13 mouse cellular contexts compared by ENCODE assay signal in genomic region chr10:68229640-68230565, GRCm38 (mm10). TPM values are rescaled to one million over a fixed set of nuclear protein-coding genes. Genes with fewer than 3 reads are reported as not detected.
DNase-seq lines count a peak whose midpoint lies in the region; ATAC-seq and TF ChIP-seq lines count a peak whose summit lies in the region.
"Had no signal": no experiment of that assay in that cellular context is flagged by ENCODE, and none has a peak within 500 bp of the region (broad histone marks: within the 10 kb centered on the region; RNA-seq: fewer than 3 reads in every experiment).

No protein-coding gene starts in this region.

- no peak overlapping the region for H3K4me2 ChIP-seq in kidney, postnatal 0 days (ENCODE audit: low read length)
- H3K4me2 ChIP-seq: embryonic facial prominence, embryonic 15.5 days; forebrain, embryonic 15.5 days; limb, embryonic 12.5 days had no signal

- peak; percentile 53 for DNase-seq in kidney, adult 18-20 months
- no peak for DNase-seq in kidney, postnatal 4 days
- peak; percentile 86 for DNase-seq in ZHBTc4 (ENCODE audit: low read depth, low spot score)
- no peak for DNase-seq in kidney, postnatal 0 days (ENCODE audit: low spot score)
- DNase-seq in limb, embryonic 10.5 days (ENCODE audit: low spot score) = no peak
- DNase-seq in hindbrain, embryonic 10.5 days (ENCODE audit: low spot score) = no peak
- no peak for DNase-seq in left cerebral cortex, postnatal 4 days
- DNase-seq: gastrocnemius, postnatal 14 days had no signal

- no peak for TF ChIP-seq POLR2A in ES-Bruce4 (IDR thresholded peaks at IDR 0.05; ENCODE audit: insufficient read depth, low read length)

- H3K9ac ChIP-seq in ES-Bruce4 (ENCODE audit: low read depth, poor library complexity, severe bottlenecking) = no peak overlapping the region
- no peak overlapping the region for H3K9ac ChIP-seq in kidney, postnatal 0 days (ENCODE audit: low read depth, low read length)
- H3K9ac ChIP-seq: embryonic facial prominence, embryonic 15.5 days; forebrain, embryonic 15.5 days; limb, embryonic 12.5 days had no signal

- no peaks in the 10 kb centered on the region for H3K27me3 ChIP-seq in ES-Bruce4 (ENCODE audit: control insufficient read depth, insufficient read depth, low read length, poor library complexity, severe bottlenecking)
- H3K27me3 ChIP-seq in kidney, postnatal 0 days (ENCODE audit: insufficient read depth, low read length) = no peaks in the 10 kb centered on the region
- no peaks in the 10 kb centered on the region for H3K27me3 ChIP-seq in limb, embryonic 10.5 days (ENCODE audit: low read depth, poor library complexity, severe bottlenecking)
- no peaks in the 10 kb centered on the region for H3K27me3 ChIP-seq in hindbrain, embryonic 10.5 days (ENCODE audit: insufficient read depth, poor library complexity, severe bottlenecking)
- H3K27me3 ChIP-seq: embryonic facial prominence, embryonic 15.5 days; forebrain, embryonic 15.5 days; limb, embryonic 12.5 days had no signal

- H3K36me3 ChIP-seq in ES-Bruce4 (ENCODE audit: control insufficient read depth, insufficient read depth, low read length, poor library complexity, severe bottlenecking) = no peaks in the 10 kb centered on the region
- H3K36me3 ChIP-seq in kidney, postnatal 0 days (ENCODE audit: insufficient read depth, low read length) = 0 out of 2 replicates have a peak, but pooled peaks cover 11% of the 10 kb centered on the region
- peaks cover 62% of the 10 kb centered on the region for H3K36me3 ChIP-seq in limb, embryonic 10.5 days
- H3K36me3 ChIP-seq in hindbrain, embryonic 10.5 days = peaks cover 18% of the 10 kb centered on the region

- ATAC-seq in kidney, postnatal 0 days (replicated peaks; ENCODE audit: low FRiP score, low read depth) = 0 out of 2 replicates have a peak, but pooled peaks have one; percentile 57
- ATAC-seq: forebrain, embryonic 15.5 days had no signal

- TF ChIP-seq EP300 in ES-Bruce4 (IDR thresholded peaks at IDR 0.05; ENCODE audit: insufficient read depth, low read depth, low read length) = 0 out of 2 replicates have a peak, but pooled peaks have one; percentile 27

- H3K27ac ChIP-seq in ES-Bruce4 (ENCODE audit: insufficient read depth, low read length) = peak overlapping the region; percentile 58
- H3K27ac ChIP-seq in kidney, postnatal 0 days = peak overlapping the region; percentile 81
- no peak overlapping the region for H3K27ac ChIP-seq in limb, embryonic 10.5 days
- H3K27ac ChIP-seq in hindbrain, embryonic 10.5 days = no peak overlapping the region
- H3K27ac ChIP-seq: embryonic facial prominence, embryonic 15.5 days; forebrain, embryonic 15.5 days; layer of hippocampus, adult 2 months; limb, embryonic 12.5 days had no signal

- no peaks in the 10 kb centered on the region for H3K9me3 ChIP-seq in ES-Bruce4 (replicated peaks; ENCODE audit: control insufficient read depth, insufficient read depth, low read length, poor library complexity, severe bottlenecking)
- no peaks in the 10 kb centered on the region for H3K9me3 ChIP-seq in kidney, postnatal 0 days (replicated peaks; ENCODE audit: low read length)
- no peaks in the 10 kb centered on the region for H3K9me3 ChIP-seq in limb, embryonic 10.5 days (replicated peaks)
- H3K9me3 ChIP-seq in hindbrain, embryonic 10.5 days = no peaks in the 10 kb centered on the region
- H3K9me3 ChIP-seq: embryonic facial prominence, embryonic 15.5 days; forebrain, embryonic 15.5 days; limb, embryonic 12.5 days had no signal

- peaks cover 3% of the 10 kb centered on the region for H3K4me1 ChIP-seq in ES-Bruce4 (ENCODE audit: control insufficient read depth, insufficient read depth, low read length)
- H3K4me1 ChIP-seq in kidney, postnatal 0 days (replicated peaks; ENCODE audit: insufficient read depth, low read length) = peaks cover 5% of the 10 kb centered on the region; the same call in 1 of the 2 replicates
- peaks cover 16% of the 10 kb centered on the region for H3K4me1 ChIP-seq in limb, embryonic 10.5 days
- no peaks in the 10 kb centered on the region; the same call in 1 of the 2 replicates for H3K4me1 ChIP-seq in hindbrain, embryonic 10.5 days (replicated peaks)
- H3K4me1 ChIP-seq: forebrain, embryonic 15.5 days had no signal

- no peak overlapping the region for H3K4me3 ChIP-seq in ES-Bruce4 (ENCODE audit: low read depth, low read length)
- H3K4me3 ChIP-seq in kidney, postnatal 0 days (replicated peaks; ENCODE audit: low read depth, low read length) = no peak overlapping the region
- H3K4me3 ChIP-seq in limb, embryonic 10.5 days = no peak overlapping the region
- H3K4me3 ChIP-seq in hindbrain, embryonic 10.5 days = no peak overlapping the region
- H3K4me3 ChIP-seq: embryonic facial prominence, embryonic 15.5 days; forebrain, embryonic 15.5 days; layer of hippocampus, adult 2 months; limb, embryonic 12.5 days had no signal

- intact Hi-C loops in left cerebral cortex, postnatal 4 days (cut with DNase I) = no loop called here

- no peak for TF ChIP-seq CTCF in ES-Bruce4 (IDR thresholded peaks at IDR 0.05; ENCODE audit: low read depth, low read length)
- no peak for TF ChIP-seq CTCF in kidney, postnatal 0 days (IDR thresholded peaks at IDR 0.05; ENCODE audit: low read depth)

- WGBS in kidney, postnatal 0 days = 63% methylated on average over 22 of the region's 22 CpGs
- whole genome bisulfite sequencing in limb, embryonic 10.5 days = 65% methylated on average over 22 of the region's 22 CpGs
- WGBS in hindbrain, embryonic 10.5 days = 73% methylated on average over 22 of the region's 22 CpGs

RNA-seq across cellular contexts. Expression of gene Arid5b, which starts 48.6 kb away (rescaled TPM):
- 47.9 and 48.3 TPM in 2 replicates for polyA plus RNA-seq in ES-Bruce4 (2011; ENCODE audit: insufficient read depth, insufficient read length, low read depth, missing spikeins)
- polyA plus RNA-seq in kidney, postnatal 0 days (2015; fragmentation: Nextera tagmentation; extraction: Ambion mirVana) = 30.3 and 31.1 TPM in 2 replicates
- 21.7 and 32.9 TPM in 2 replicates for polyA plus RNA-seq in limb, embryonic 10.5 days (2016; fragmentation: Nextera tagmentation; extraction: Ambion mirVana)
- polyA plus RNA-seq in hindbrain, embryonic 10.5 days (2016; fragmentation: Nextera tagmentation; extraction: Ambion mirVana) = 11.7 and 14.2 TPM in 2 replicates
- 10 to 100 TPM; 28.7 to 31.5 TPM for total RNA-seq in left cerebral cortex, postnatal 4 days (2021)

Comparison
In these comparisons a context has a peak if more than half of its experiments do, and no peak if none do; other contexts are left out.
1. DNase-seq: peak in kidney, adult 18-20 months (single experiment) and ZHBTc4 (single experiment); none in kidney, postnatal 4 days (0 of 2), kidney, postnatal 0 days (single experiment), limb, embryonic 10.5 days (single experiment), hindbrain, embryonic 10.5 days (single experiment) and left cerebral cortex, postnatal 4 days (single experiment).
2. H3K27ac ChIP-seq: peak in ES-Bruce4 (single experiment) and kidney, postnatal 0 days (single experiment); none in limb, embryonic 10.5 days (single experiment) and hindbrain, embryonic 10.5 days (single experiment).